Mouse (Mus musculus): Measurements from ENCODE around the gene Gm47189.
"Not testable (repeated sequence)": the region's sequence is repeated elsewhere in the genome, so short reads cannot be mapped to it uniquely, and the experiment has no call there.

The Gm47189 gene

GRCm38 (mm10) chr14:41772341-41772740 is at the start of gene Gm47189:
Gene Gm47189, minus strand, starts transcription at chr14:41772441.
- DNase-seq = not testable (repeated sequence)

GRCm38 (mm10) chr14:41755931-41756330 is 16.3 kb downstream of the Gm47189 start:
- DNase-seq = not testable (repeated sequence)

- DNase-seq = not testable (repeated sequence)
These were observed 21.7 kb downstream of the Gm47189 start, which contains the start of gene Gm7929 for GRCm38 (mm10) chr14:41750514-41750913. Gene Gm7929, minus strand, starts transcription at chr14:41750614.

- DNase-seq = not testable (repeated sequence)
These were observed 48.8 kb downstream of the Gm47189 start for GRCm38 (mm10) chr14:41723437-41723836.

- not testable (repeated sequence) for DNase-seq
These were observed 55.1 kb downstream of the Gm47189 start for GRCm38 (mm10) chr14:41717180-41717579.

Measured in cerebellum, adult 8-10 months (tissue).